Mouse (Mus musculus): Measurements from ENCODE around the gene Gm14226. TPM values are rescaled to one million over a fixed set of nuclear protein-coding genes. Genes with fewer than 3 reads are reported as not detected.
"Not testable (repeated sequence)": the region's sequence is repeated elsewhere in the genome, so short reads cannot be mapped to it uniquely, and the experiment has no call there.

Gm14226 gene
- polyA plus RNA-seq, 1 experiment from 2014 or later = 0.09 TPM

DNA sequence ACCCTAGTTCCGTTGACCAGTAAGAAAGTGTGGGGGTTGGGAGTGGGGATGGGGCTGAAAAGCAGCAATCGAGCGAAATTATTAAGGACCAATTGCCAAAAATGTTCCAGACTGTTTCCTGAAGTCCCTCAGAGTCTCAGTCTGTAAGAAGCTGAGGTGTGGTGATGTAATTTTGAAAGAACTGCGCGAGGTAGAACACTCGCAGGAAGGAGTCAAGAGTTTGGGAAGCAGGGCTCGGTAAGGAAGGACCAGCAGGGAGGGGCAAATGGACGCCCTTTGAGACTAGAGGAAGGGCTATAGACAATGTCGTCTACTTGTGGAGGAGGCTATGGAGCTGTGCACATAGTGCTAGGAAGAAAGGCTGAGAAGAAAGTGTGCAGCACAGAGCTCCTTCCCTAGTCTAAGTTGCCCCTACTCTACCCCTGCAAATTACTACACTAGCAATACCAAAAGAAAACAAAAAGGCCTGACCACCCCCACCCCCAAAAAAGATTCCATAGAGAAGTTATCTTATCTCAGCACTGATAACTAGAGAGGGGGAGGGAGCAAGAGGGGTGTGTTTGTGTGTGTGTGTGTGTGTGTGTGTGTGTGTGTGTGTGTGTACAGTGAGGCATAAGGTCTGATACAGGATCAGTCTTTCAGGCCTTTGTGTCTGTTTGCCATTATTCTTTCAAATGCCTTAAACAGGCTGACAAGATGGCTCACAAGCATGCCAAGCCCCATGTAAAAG is 33.7 kb downstream of the Gm14226 start:
- H3K36me3 ChIP-seq = no peaks in the 10 kb centered on the region
- peak overlapping the region; percentile 72 for H3K4me3 ChIP-seq
- peaks cover 18% of the 10 kb centered on the region for H3K4me1 ChIP-seq
- H3K27me3 ChIP-seq (ENCODE audit: low read depth, poor library complexity, severe bottlenecking) = 0 out of 2 replicates have a peak, but pooled peaks cover 3% of the 10 kb centered on the region
- H3K27ac ChIP-seq (replicated peaks) = peak overlapping the region; percentile 96
- H3K9me3 ChIP-seq (replicated peaks) = no peaks in the 10 kb centered on the region
- DNase-seq (ENCODE audit: low spot score) = no peak
- 28% methylated on average over 9 of the region's 9 CpGs for WGBS

DNA sequence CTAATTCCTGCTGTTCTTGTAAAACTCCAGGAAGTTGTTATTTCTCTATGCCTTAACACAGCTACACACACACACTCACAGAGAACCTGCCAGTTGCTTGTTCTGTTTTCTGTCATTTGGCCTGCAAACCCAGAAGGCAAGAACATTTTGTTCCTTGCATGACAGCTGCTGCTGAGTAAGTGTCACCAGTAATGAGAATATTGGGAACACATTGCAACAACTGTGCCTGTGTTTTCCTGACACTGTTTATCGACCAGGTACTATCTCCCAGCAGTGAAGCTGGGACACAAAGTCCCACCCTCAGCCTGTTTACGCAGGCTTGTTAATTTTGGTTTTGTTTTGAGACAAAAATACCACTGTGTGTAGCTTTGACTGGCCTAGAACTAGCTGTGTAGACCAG is 34.6 kb downstream of the Gm14226 start:
- Histone ChIP-seq H3K9me3 (replicated peaks) (no peaks in the 10 kb centered on the region), H3K4me1 (peaks cover 18% of the 10 kb centered on the region), H3K36me3 (no peaks in the 10 kb centered on the region), H3K4me3 (no peak overlapping the region), H3K27me3 (ENCODE audit: low read depth, poor library complexity, severe bottlenecking) (0 out of 2 replicates have a peak, but pooled peaks cover 3% of the 10 kb centered on the region), H3K27ac (replicated peaks) (no peak overlapping the region)
- no peak for DNase-seq (ENCODE audit: low spot score)
- WGBS = 83% methylated on average over 2 of the region's 2 CpGs

DNA sequence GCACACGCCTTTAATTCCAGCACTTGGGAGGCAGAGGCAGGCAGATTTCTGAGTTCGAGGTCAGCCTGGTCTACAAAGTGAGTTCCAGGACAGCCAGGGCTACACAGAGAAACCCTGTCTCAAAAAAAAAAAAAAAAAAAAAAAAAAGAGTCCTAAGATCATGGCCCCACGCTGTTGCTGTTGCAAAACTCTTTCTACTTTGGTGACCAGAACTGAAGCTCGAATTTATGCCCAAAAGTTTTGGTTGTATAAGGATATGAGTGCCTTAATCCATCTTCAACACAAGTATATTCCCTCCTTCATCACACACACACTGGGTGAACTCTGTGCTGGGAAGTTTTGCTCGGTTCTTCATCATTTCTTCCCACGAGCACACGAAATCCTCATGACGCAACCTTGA is 35.4 kb downstream of the Gm14226 start:
- not testable (repeated sequence) for DNase-seq (ENCODE audit: low spot score); H3K36me3 ChIP-seq; H3K4me3 ChIP-seq; H3K27me3 ChIP-seq (ENCODE audit: low read depth, poor library complexity, severe bottlenecking); H3K9me3 ChIP-seq (replicated peaks); H3K27ac ChIP-seq (replicated peaks)
- H3K4me1 ChIP-seq = peaks cover 18% of the 10 kb centered on the region
- WGBS = 89% methylated on average over 8 of the region's 8 CpGs

DNA sequence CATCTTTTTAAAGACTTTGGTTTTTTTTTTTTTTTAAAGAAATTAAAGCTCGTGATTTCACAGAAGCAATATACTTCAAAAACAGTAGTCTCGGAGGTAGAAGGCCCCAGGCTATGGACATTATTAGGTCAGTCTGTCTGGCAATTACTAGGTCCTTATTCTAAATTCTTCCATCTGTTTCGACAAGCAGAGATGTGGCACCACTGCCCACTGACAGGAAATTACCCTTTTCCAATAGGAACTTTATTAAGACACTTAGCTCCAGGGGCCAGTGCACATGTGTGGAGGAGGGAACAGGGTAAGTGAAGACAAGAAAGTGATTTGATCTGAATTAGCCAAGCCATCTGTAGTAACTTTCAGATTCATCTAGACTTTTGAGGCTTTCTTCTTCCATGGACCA is 36.6 kb downstream of the Gm14226 start:
- Histone ChIP-seq H3K4me3 (no peak overlapping the region), H3K27me3 (ENCODE audit: low read depth, poor library complexity, severe bottlenecking) (no peaks in the 10 kb centered on the region), H3K4me1 (peaks cover 18% of the 10 kb centered on the region), H3K9me3 (replicated peaks) (no peaks in the 10 kb centered on the region), H3K36me3 (peaks cover 8% of the 10 kb centered on the region), H3K27ac (replicated peaks) (no peak overlapping the region)
- DNase-seq (ENCODE audit: low spot score) = no peak
- WGBS = 90% methylated on average over 3 of the region's 3 CpGs

DNA sequence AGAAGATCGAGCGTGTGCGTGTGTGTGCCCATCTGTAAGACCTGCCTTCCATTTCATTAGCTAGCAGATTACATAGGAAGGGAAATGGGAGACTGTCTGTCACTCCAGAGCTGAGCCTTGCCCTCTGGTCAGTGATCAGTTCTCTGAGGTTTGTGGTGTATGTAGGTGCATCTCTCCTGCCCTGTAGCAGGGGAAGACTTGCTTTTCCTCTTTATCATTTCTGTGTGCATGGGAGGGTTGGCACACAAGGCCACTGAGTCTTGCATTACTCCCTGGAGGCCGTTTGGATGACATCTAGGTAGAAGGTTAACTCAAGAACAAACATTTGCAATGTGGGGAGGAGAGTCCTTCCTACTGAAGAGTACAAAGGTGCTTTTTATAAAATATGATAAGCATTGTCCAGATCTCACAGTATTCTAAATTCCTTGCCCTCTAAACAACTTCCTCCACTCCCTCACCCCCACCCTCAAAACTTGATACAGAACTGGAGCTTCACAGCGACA is 38.1 kb downstream of the Gm14226 start:
- 81% methylated on average over 5 of the region's 5 CpGs for WGBS

DNA sequence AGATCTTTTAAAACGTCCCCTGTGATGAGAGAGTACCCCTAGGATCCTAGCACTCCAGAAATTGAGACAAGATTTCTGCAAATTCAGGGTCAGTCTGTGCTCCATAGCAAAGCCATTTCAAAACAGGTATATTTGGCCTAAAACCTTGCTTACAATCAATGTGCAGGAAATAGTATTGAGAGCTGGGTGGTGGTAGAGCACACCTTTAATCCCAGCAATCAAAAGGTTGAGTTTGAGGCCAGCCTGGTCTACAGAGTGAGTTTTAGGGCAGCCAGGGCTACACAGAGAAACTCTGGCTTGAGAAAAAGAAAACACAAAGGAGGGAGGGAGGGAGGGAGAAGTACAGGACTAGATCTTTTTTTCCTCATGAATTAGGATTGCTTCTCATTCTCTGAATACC is 39.3 kb downstream of the Gm14226 start:
- H3K36me3 ChIP-seq = peaks cover 28% of the 10 kb centered on the region
- no peaks in the 10 kb centered on the region for H3K27me3 ChIP-seq (ENCODE audit: low read depth, poor library complexity, severe bottlenecking)
- H3K4me3 ChIP-seq = no peak overlapping the region
- DNase-seq (ENCODE audit: low spot score) = no peak
- 71% methylated on average over 1 of the region's 1 CpGs for WGBS
- no peaks in the 10 kb centered on the region for H3K9me3 ChIP-seq (replicated peaks)
- H3K4me1 ChIP-seq = no peaks in the 10 kb centered on the region
- H3K27ac ChIP-seq (replicated peaks) = no peak overlapping the region

More for the DNA sequence above, 38.1 kb downstream of the Gm14226 start:
- peaks cover 16% of the 10 kb centered on the region for H3K36me3 ChIP-seq
- H3K27me3 ChIP-seq (ENCODE audit: low read depth, poor library complexity, severe bottlenecking) = no peaks in the 10 kb centered on the region
- H3K4me1 ChIP-seq = peaks cover 9% of the 10 kb centered on the region
- no peaks in the 10 kb centered on the region for H3K9me3 ChIP-seq (replicated peaks)
- H3K4me3 ChIP-seq = no peak overlapping the region
- DNase-seq (ENCODE audit: low spot score) = no peak
- no peak overlapping the region for H3K27ac ChIP-seq (replicated peaks)

DNA sequence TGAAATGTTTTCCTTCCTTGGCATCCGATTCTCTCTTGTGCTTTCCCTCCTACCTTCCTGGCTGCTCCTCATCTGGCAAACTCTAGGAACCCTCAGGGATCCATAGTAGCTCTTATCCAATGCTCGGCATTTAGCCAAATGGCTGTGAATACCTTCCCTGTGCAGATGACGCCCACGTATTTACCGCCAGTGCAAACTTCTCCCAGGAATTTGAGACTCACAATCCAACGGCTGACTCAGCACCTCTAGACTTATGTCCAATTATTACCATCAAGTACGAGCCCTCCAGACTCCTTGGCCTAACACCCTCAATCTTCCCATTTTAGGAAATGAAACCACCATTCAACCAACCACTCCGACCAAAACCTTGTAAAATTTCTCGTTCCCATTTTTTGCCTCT is 53.0 kb downstream of the Gm14226 start:
- Histone ChIP-seq H3K27me3 (ENCODE audit: low read depth, poor library complexity, severe bottlenecking) (peaks cover 10% of the 10 kb centered on the region), H3K36me3 (peaks cover 52% of the 10 kb centered on the region), H3K9me3 (replicated peaks) (no peaks in the 10 kb centered on the region), H3K4me1 (peaks cover 33% of the 10 kb centered on the region), H3K4me3 (no peak overlapping the region), H3K27ac (replicated peaks) (no peak overlapping the region)
- DNase-seq (ENCODE audit: low spot score) = no peak
- WGBS = 91% methylated on average over 9 of the region's 9 CpGs

DNA sequence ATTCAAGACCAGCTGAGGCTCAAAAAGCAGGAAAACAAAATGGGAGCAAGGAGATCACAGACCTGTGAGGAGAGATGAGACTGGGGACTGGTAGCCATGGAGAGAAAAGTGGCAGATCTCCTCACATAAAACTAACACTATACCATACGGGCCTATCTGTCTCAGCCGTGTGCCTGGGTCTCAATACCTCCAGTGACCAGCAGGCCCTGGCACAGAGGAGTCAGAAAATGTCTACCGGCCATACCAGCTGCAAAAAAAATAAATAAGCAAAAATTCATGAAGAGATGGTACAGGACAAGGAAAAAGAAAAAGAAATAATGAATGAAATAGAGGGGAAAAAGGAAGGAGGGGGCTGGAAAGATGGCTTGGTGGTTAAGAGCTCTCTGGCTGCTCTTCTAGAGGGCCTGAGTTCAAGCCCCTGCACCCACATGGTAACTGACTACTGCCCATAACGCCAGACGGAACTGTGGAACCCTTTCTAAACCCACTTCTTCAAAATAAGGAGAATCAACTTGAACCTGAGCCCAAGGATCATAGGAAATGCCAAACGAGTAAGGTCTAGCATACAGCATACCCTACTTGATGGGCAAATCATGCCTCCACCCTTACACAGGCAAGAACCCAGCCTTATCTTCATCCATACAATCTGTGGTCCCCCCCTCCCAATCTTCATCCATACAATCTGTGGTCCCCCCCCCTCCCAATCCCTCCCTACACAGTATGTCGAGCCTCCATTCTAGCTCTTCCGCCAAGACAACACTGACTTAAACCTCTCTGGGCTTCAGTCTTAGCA is 54.5 kb downstream of the Gm14226 start:
- peak overlapping the region; percentile 75 for H3K4me3 ChIP-seq
- 83% methylated on average over 8 of the region's 8 CpGs for WGBS
- H3K9me3 ChIP-seq (replicated peaks) = no peaks in the 10 kb centered on the region
- peaks cover 13% of the 10 kb centered on the region for H3K27me3 ChIP-seq (ENCODE audit: low read depth, poor library complexity, severe bottlenecking)
- peaks cover 37% of the 10 kb centered on the region for H3K36me3 ChIP-seq
- no peak for DNase-seq (ENCODE audit: low spot score)
- H3K27ac ChIP-seq (replicated peaks) = no peak overlapping the region
- H3K4me1 ChIP-seq = peaks cover 33% of the 10 kb centered on the region

DNA sequence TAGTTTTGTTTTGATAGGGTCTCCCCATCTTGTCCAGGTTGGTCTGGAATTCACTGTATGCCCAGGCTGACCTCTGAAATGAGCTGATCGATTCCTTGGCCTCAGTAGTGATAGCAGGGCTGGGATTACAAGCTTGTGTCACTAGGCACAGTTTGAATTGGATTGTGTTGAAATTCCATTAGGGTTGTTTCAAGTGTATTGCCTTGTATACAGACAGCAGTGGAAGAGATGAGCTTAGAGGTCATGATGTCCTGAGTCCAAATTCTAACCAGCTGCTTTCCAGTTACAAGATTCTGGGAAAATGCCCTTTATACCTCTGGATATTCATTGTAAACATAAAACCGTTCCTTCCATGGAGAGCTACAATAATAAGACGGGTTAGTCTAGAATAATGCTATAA is 55.3 kb downstream of the Gm14226 start:
- Histone ChIP-seq H3K27me3 (ENCODE audit: low read depth, poor library complexity, severe bottlenecking) (peaks cover 13% of the 10 kb centered on the region), H3K27ac (replicated peaks) (peak overlapping the region; percentile 94), H3K4me3 (peak overlapping the region; percentile 75), H3K4me1 (peaks cover 33% of the 10 kb centered on the region), H3K9me3 (replicated peaks) (no peaks in the 10 kb centered on the region), H3K36me3 (peaks cover 29% of the 10 kb centered on the region)
- 37% methylated on average over 3 of the region's 3 CpGs for WGBS
- no peak for DNase-seq (ENCODE audit: low spot score)

DNA sequence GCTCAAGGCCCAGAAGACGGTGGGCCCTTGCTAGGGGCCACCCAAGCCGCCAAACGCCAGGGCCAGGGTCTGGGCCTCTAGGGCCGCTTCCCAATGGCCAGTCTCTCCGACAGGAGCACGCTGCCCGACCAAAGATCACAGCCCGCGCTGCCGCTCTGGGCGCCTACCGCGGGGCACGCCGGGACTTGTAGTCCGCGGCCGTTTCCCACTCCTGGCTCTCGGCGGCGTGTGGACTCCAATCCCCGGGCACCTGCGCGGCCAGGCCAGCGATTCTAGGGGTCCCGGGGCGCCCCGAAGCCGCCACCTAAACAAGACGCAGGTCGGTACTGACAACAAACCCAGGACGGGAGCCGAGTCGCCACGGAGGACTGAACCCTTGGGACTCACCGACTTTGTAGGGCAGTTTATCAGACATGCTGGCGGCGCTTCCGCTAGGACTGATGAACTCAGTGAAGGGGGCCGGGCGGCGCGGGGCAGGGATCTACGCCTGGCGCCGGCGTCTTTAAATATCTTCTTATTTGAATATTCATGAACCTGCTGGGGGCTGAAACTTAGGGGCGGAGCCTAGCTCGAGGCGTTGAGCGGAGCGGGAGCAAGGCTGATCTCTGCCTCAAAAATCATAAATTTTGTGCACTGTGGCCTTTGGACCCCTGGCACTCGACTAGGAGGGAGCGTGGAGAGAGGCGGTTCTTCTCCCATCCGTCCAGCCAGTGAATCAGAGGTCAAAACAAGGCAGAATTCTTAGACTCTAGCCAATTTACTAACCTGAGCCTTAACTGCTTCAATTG is 56.1 kb downstream of the Gm14226 start, which contains the start of gene Ahcy:
Ahcy (minus strand) TSS at position 520 of the 788 bp plus-strand sequence.
- Histone ChIP-seq H3K4me3 (peak within 1 kb of the TSS; percentile 75), H3K9me3 (replicated peaks) (no peaks in the 10 kb centered on the region), H3K27me3 (ENCODE audit: low read depth, poor library complexity, severe bottlenecking) (peaks cover 13% of the 10 kb centered on the region), H3K36me3 (peaks cover 22% of the 10 kb centered on the region; the same call in 1 of the 2 replicates), H3K27ac (replicated peaks) (peak within 1 kb of the TSS; percentile 94), H3K4me1 (peaks cover 33% of the 10 kb centered on the region)
- DNase-seq (ENCODE audit: low spot score) = peak; percentile 96
- WGBS = under 1% methylated on average over 56 of the region's 56 CpGs

DNA sequence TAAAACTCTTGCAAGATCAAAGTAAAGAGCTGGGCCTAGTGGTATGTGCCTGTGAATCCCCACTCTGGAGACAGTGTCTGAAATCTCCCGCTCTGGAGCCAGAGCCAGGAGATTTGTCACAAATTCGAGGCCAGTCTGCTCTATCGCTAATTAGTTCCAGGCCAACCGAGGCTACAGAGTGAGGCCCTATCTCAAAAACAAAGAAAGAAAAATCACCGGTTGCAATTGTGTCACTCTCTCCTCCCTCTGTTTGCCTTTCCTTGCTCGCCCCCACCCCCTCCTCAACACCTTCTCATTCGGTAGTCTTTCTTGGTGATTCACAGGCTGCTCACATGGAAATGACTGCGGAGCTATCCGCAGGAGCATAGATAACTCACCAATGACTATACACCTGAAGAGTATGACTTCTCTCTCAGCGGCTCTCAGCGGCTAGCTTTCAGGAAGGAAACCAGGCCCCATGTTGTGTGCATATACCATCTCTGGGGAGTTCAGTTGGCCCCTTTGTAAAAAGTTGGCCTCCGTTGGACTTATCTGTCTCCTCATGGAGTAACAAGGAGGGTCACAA is 56.8 kb downstream of the Gm14226 start:
- peaks cover 34% of the 10 kb centered on the region for H3K4me1 ChIP-seq
- peaks cover 18% of the 10 kb centered on the region; the same call in 1 of the 2 replicates for H3K36me3 ChIP-seq
- 21% methylated on average over 12 of the region's 12 CpGs for WGBS
- H3K4me3 ChIP-seq = peak overlapping the region; percentile 75
- no peaks in the 10 kb centered on the region for H3K9me3 ChIP-seq (replicated peaks)
- DNase-seq (ENCODE audit: low spot score) = no peak
- peak overlapping the region; percentile 94 for H3K27ac ChIP-seq (replicated peaks)
- peaks cover 13% of the 10 kb centered on the region for H3K27me3 ChIP-seq (ENCODE audit: low read depth, poor library complexity, severe bottlenecking)

DNA sequence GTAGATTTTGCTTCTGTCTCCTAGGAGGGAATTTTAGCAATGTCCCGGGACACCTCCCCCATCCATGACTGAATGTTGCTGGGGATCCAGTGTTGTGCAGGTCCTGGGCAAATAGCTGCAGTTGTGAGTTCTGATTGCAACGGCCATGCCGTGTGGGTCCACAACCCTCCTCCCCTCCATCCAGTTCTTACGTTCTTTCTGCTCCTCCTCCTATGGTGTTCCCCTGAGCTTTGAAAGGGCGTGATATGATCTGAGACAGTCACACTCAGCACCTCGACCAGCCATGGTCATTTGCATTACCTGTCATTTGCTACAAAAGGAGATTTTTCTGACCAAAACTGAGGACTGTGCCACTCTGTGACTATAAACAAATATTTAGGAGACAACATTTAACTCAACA is 57.6 kb downstream of the Gm14226 start:
- H3K27ac ChIP-seq (replicated peaks) = no peak overlapping the region
- H3K4me1 ChIP-seq = peaks cover 35% of the 10 kb centered on the region
- H3K4me3 ChIP-seq = no peak overlapping the region
- H3K27me3 ChIP-seq (ENCODE audit: low read depth, poor library complexity, severe bottlenecking) = peaks cover 13% of the 10 kb centered on the region
- no peak for DNase-seq (ENCODE audit: low spot score)
- H3K9me3 ChIP-seq (replicated peaks) = no peaks in the 10 kb centered on the region
- H3K36me3 ChIP-seq = peaks cover 11% of the 10 kb centered on the region; the same call in 1 of the 2 replicates
- 89% methylated on average over 6 of the region's 6 CpGs for WGBS
